Mouse (Mus musculus): Measurements from ENCODE around the gene Cradd.

DNA sequence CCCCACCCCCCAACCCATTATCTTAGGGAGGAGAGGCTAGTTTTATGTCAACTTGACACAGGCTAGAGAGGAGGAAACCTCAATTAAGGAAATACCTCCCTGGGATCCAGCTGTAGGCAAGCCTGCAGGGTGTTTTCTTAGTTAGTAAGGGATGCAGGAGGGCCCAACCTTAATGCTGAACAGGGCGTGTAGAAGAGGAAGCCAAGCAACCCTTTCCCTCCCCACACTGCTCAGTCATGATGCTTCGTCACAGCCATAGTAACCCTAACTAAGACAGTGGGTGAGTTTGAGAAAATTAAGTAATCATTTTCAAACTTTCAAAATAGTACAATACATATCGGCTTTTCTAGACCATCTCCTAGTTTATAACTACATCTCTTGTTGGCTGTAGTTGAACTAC is 143.0 kb downstream of the Cradd start:
- no peak for TF ChIP-seq TAL1 (IDR thresholded peaks at IDR 0.05; ENCODE audit: low read length)
- no peak for TF ChIP-seq GATA1 (IDR thresholded peaks at IDR 0.05; ENCODE audit: low read length)
